Mouse (Mus musculus): ENCODE measurements around the gene Ugt1a6b.

Ugt1a6b gene

DNA sequence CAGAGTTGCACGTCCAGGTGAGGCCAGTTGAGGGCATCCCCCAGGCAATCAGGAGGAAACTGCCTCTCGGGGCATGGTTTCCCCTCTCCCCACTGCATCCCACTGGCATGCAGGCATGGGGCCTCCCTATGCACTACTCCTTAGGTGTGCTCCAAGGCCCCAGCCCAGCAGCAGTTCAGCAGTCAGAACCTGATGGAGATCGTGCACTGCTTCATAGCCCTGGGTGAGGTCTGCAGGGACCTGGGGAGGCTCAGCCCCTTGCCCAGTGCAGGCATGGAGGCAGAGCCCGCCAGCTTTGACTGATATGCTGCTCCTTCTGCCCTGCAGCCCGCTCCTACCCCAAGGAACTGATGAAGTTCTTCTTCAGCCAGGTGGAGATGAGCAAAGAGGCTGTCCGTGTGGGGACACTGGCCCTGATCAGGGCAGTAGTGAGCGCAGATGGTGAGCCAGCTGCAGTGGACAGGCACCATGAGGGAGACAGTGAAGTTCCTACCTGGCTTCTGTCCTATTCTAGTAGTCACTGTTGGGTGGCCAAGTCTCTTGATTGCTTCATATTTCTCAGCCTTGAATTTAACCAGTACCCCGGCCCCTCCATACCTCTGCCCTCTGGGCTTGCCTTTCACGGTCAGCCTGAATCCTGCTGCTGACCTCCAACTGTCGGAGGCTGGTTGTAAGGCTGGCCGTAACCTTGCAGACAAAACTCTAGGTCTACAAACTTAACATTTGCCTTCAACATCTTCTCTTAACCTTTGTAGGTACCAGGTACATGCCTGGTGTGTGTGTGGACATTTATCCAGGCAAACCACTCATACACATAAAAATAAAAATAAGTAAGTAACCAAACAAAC, 132.2 kb downstream of the Ugt1a6b start:
- no peak for TF ChIP-seq GATA4 (IDR thresholded peaks at IDR 0.05; ENCODE audit: insufficient replicate concordance, low read length)

DNA sequence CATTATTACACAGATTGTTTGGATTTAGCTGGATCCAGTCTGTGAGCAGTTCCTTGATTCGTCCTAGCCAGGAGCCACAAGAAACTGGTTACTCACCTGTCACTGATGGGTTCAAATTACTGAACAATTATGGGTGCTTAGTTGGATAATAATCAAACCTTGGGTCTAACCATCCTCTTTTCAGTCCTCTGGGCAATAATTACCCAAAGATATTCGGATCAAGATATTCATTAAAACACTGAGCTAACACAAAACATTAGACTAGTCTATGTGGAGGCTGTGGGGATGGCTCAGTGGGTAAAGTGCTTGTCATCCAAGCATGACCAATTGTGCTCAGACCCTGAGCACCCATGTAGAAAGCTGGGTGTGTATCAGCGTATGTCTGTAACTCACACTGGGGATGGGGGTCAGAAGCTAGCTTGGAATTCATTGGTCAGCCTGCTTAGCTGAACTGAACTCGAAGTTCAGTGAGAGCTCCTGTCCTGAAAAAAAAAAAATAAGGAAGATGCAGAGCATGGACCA, 132.9 kb downstream of the Ugt1a6b start:
- TF ChIP-seq GATA4 (IDR thresholded peaks at IDR 0.05; ENCODE audit: insufficient replicate concordance, low read length): no peak

DNA sequence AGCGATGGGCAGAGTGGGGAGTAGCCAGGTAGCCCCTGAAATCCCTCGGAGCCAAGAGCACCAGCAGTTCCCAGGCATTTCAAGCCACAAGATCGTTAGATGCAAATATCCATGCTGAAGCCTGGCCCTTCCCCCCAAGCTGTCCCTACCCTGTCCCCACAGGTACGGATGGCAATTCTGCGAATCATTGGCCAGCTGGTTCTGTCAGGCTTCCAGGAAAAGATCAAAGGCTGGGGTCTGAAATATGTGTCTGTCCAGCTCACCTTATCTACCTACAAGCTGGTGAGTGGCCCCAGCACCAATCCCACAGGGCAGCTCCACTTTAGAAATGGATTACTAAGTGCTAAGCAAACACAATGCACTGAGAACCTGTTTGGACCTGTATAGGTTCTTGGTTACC, 134.3 kb downstream of the Ugt1a6b start:
- no peak for TF ChIP-seq GATA4 (IDR thresholded peaks at IDR 0.05; ENCODE audit: insufficient replicate concordance, low read length)

DNA sequence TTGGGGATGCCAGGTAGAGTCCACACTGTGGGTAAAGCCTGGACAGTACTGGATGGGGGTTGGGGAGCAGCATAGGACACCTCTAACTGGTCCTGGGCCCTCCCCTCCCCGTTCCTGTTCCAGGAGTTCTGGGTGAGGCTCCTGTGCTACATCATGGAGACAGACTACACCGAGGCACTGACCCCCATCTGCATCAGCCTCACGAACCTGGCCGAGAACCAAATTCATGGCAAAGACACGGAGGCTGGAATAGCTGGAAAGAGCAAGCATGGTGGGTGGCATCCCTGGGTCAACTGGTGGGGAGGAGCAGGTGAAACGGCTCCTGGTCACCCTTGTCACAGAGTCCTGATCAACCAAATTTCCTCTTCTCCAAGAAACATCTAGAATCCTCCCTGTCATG, 135.7 kb downstream of the Ugt1a6b start:
- TF ChIP-seq GATA4 (IDR thresholded peaks at IDR 0.05; ENCODE audit: insufficient replicate concordance, low read length): no peak

DNA sequence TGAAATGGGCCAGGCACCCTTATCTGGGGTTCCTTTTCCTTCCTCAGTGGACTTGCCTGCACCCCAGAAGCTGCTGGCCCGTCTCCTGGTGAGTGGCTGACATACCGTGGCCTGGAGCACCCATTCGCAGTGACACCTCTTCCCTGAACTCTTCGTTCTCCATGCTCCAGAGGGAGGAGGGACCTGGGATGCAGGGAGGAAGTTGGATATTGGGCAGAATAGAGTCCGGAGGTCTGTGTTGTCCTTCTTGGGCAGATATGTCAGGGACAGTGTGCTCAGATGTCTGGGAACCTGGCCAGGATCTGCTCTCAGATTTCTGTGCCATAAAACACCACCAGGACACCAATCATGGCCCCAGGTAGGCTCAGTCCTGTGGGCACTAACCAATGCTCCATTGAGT, 137.0 kb downstream of the Ugt1a6b start:
- TF ChIP-seq GATA4 (IDR thresholded peaks at IDR 0.05; ENCODE audit: insufficient replicate concordance, low read length): no peak

DNA sequence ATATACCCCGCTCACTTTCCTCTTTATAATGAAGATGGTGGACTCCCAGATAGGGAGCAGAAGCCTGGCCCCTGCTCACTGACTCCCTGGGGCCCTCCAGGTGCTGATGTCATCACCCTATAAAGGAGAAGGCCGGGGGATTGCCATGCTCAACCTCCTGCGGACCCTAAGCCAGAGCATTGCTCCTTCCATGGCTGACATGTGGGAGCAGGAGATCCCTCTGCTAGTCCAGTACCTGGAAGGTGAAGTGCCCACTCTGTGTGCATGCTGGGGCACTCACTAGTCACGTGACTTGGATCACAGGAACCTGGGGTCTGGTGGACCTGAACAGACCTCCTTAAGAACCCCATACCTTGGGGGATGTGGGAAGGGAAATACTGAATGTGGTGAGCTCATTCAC, 137.5 kb downstream of the Ugt1a6b start:
- TF ChIP-seq GATA4 (IDR thresholded peaks at IDR 0.05; ENCODE audit: insufficient replicate concordance, low read length): no peak

DNA sequence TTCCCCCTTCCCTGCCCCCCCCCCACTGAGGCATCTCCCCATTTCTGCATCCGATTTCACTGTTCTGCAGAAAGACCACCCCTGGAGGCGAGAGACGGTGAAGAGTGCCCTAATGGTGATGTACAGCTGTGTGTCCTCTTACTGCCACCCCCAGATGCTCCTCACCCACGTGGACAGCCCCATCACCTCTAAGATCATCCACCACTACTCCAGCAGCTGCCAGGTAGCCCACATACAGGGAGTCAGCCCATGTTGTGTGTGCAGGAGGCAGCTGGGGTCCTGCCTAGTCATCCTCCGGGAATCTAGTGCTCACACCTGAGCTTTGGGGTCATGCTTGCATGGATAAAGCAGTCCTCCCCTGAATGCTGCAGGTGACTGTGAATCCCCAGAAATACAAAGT, 140.8 kb downstream of the Ugt1a6b start:
- TF ChIP-seq GATA4 (IDR thresholded peaks at IDR 0.05; ENCODE audit: insufficient replicate concordance, low read length): no peak

DNA sequence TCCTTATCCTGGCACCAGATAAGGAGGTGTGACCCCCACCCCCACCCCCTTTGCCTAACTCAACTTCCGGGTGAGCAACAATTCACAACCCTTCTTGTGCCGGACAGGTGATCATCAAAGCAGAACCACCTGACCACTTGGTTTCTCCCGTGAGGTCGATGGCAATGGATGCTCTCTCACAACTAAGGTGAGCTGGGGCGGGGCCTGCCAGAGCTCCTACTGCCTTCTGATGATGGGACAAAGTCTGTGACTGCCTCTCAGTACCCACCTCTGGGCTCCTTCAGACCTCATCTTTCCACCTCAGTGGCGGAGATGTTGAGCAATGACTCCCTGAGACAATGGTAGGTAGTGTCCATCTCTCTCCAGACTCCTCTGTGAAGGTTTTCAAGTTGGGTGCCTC, 142.8 kb downstream of the Ugt1a6b start:
- TF ChIP-seq GATA4 (IDR thresholded peaks at IDR 0.05; ENCODE audit: insufficient replicate concordance, low read length): no peak

DNA sequence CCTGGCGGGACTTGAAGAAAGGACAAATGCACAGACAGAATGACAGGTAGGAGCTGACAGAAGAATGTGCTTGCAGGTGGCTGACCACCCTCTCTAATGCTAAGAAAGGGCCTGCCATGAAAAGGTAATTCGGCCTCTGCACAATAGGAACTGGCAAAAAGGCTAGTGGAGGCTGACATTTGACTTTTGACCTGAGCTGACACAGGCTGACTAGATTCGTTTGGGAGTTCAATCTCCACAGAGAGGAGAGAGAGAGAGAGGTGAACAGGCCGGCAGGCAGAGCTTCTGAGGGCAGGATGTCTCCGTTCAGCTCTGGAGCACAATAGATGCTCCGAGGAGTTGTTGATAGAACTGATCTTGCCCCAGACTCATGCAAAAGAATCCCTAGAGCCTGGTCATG, 143.3 kb downstream of the Ugt1a6b start:
- no peak for TF ChIP-seq GATA4 (IDR thresholded peaks at IDR 0.05; ENCODE audit: insufficient replicate concordance, low read length)

DNA sequence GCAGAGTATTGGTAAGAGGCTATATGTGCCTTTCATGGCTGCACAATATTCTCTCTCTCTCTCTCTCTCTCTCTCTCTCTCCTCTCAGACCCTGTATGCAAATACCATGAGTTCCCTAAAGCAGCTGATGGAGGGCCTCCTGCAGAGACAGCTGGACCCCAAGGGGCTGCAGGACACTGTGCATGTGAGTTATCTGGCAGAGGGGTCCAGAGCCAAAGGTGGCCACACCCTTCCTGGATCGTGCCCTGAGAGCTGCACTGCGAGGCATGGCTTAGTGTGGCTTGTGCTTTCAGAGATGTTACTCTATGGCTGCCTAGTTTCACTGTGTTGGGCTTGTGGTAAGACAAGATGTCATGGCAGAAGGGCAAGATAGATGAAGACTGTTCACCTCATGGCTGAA, 144.6 kb downstream of the Ugt1a6b start:
- no peak for TF ChIP-seq GATA4 (IDR thresholded peaks at IDR 0.05; ENCODE audit: insufficient replicate concordance, low read length)

DNA sequence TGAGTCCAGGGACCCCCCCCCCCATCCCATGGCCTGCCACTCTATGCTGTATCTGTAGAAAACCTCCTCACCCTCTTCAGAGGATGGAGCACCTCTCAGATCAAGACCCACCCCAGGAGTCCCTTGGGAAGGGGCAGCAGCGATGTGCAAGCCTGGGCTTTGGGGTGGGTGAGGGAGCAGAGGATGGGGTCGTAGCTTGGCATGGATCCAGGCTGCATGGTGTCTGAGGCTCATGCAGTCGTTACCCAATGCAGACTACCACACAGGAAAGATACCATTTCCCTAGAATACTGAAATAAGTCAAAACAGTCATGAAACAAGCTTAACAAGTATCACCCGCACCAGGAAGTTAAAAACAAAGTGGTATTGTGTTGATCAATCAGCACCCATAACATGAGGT, 145.6 kb downstream of the Ugt1a6b start:
- no peak for TF ChIP-seq GATA4 (IDR thresholded peaks at IDR 0.05; ENCODE audit: insufficient replicate concordance, low read length)

DNA sequence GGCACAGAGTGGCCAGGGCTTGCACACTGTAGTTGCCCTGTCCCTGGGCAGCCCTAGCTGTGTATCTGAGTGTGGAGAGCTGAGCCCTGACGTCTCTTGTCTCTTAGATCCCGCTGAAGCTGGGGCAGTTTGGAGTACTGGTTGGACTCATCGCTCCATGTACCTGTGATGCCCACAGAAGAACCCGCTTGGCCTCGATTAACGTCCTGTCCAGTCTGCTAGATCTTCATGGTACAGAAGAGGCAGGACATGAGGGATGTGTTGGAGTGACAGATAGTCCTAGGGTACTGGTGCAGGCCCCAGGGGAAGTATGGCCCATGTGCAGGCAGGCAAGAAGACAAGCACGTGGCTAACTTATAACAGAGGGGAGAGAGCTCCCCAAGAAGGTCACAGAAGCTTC, 146.5 kb downstream of the Ugt1a6b start:
- TF ChIP-seq GATA4 (IDR thresholded peaks at IDR 0.05; ENCODE audit: insufficient replicate concordance, low read length): no peak

DNA sequence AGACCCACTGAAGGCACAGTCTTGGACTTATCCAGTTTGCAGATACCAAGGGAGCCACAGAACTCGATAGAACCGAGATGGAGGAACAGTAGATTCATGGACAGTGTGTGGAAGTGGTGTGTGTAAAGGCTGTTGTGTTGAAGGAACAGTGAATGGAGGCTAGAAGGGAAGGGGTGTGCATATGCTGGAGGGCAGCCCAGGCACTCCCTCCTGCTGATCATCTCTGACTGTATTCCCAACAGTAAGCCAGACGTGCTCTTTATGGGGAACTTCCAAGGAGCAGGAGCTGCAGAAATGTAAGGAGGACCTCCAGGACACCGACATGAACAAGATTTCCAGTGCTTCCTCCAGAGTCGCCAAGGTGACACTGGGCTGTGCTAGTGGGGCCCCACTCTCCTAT, 147.0 kb downstream of the Ugt1a6b start:
- TF ChIP-seq GATA4 (IDR thresholded peaks at IDR 0.05; ENCODE audit: insufficient replicate concordance, low read length): no peak

DNA sequence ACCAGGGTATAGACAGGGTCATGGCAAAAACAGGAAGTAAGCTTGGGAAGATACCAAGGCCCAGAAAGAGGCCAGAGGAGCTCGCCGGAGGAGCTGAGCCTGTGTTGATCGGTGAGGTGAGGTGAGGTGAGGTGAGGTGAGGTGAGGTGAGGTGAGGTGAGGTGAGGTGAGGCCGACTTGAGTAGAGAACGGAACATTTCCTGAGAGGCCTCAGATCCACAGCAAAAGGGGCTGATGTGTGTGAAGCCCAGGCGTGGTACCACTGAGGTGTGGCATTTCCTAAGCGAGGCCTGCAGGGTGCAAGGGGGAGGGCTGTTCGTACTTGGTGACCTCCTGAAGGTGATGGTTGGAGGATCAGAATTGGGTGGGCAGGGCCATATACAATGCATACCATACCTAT, 150.1 kb downstream of the Ugt1a6b start:
- no peak for TF ChIP-seq GATA4 (IDR thresholded peaks at IDR 0.05; ENCODE audit: insufficient replicate concordance, low read length)

DNA sequence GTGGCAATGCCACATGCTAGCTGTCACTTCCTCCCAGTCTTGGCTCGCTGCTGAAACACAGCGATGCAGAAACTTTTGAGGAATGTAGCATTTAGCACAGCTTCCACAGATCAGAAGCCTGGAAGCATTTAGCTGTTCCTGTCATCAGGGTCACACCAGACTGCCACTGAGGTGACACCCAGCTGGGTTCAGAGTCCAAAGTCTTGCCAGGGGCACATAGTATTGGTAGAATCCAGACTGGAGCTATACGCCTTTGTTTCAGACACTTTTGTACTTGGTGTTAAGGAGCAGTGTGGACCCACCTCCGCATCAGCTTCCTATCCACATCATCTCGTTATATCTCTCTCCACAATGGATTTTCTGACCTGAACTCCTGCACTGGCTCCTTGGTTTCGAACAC, 150.5 kb downstream of the Ugt1a6b start:
- TF ChIP-seq GATA4 (IDR thresholded peaks at IDR 0.05; ENCODE audit: insufficient replicate concordance, low read length): no peak

DNA sequence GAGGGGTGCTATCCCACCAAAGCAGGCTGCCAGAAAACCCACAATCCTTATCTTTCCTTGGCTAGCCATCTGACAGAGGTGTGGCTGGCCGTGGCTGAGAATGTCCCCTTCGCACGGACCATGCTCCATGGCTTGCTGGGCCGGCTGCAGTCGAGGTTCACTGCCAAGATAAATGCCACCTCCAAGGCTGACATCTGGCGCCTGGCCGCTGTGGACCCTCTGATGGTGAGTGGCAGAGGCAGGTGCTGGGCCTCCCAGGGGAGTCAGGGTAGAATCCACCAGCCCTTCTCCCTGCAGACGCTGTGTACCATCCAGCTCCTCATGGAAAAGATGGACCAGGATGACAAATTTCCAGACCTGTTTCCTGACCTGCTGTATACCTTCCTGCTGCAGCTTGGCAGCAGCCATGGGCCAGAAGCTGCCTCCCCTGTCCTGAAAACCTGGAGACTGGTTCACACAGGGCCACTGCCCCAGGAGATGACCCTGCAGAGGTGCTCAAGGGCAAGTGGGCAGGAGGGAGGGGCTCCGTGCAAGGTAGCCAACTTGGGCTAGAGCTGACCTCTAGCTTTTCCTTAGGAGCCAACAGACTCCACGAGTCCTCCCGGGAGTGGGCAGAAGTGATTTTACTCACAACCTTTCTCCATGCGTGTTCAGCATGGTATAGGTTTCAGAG, 151.9 kb downstream of the Ugt1a6b start:
- TF ChIP-seq GATA4 (IDR thresholded peaks at IDR 0.05; ENCODE audit: insufficient replicate concordance, low read length): no peak
